Mouse (Mus musculus): ENCODE data around the gene Gins1.

GRCm38 (mm10) chr2:150904272-150904935, 796 bp upstream of the Gins1 start, which contains the start of gene Abhd12:
- peak; percentile 71 for TF ChIP-seq POLR2A (IDR thresholded peaks at IDR 0.05; ENCODE audit: borderline replicate concordance, extremely low read depth, low read depth, low read length)
- TF ChIP-seq CTCF (IDR thresholded peaks at IDR 0.05; ENCODE audit: insufficient read depth, low read length): no peak
